Mouse (Mus musculus) MN1 (cell line): Measurements from ENCODE around the gene Urad.

Source experiments
- DNase-seq: peaks from one replicate; pipeline ENCODE4 v3.0.0-alpha.2; 2016; ENCODE audit warnings: low spot score

Gene Urad

GRCm38 (mm10) chr5:147267434-147267833 lies 54.8 kb downstream of the Urad start:
- peak; percentile 10 for DNase-seq
